Mouse (Mus musculus) thymus, adult 18-20 months (tissue): ENCODE data around the gene Shank1.
A peak's percentile ranks its signal among the peaks of the same experiment; 100 is the strongest.

Experiments
- DNase-seq, 2 experiments: peaks; one replicate each; pipeline ENCODE4 v3.0.0; 2022; ENCODE audit warnings: mixed read lengths in 2 of 2

Gene Shank1

GRCm38 (mm10) chr7:44374756-44375155, 64.7 kb downstream of the Shank1 start:
- no peak for DNase-seq

- no peak for DNase-seq
Measured at GRCm38 (mm10) chr7:44375207-44375606, 65.2 kb downstream of the Shank1 start.

- no peak for DNase-seq
Measured at GRCm38 (mm10) chr7:44375793-44376192, 65.7 kb downstream of the Shank1 start.

GRCm38 (mm10) chr7:44378290-44378689, 68.2 kb downstream of the Shank1 start:
- DNase-seq: no peak

GRCm38 (mm10) chr7:44382541-44382940, 72.5 kb downstream of the Shank1 start:
- peak; percentile 46 to 49 for DNase-seq

GRCm38 (mm10) chr7:44383980-44384715, 74.1 kb downstream of the Shank1 start, which contains the start of gene Syt3:
Gene Syt3, plus strand, starts transcription at chr7:44384102.
- DNase-seq: peak; percentile 35 to 39

GRCm38 (mm10) chr7:44384716-44385059, 74.6 kb downstream of the Shank1 start:
- no peak for DNase-seq

- DNase-seq: no peak
Measured at GRCm38 (mm10) chr7:44385720-44386119, 75.7 kb downstream of the Shank1 start, which contains the start of gene 1700008O03Rik. Gene 1700008O03Rik, minus strand, starts transcription at chr7:44385820.

GRCm38 (mm10) chr7:44391831-44392230, 81.8 kb downstream of the Shank1 start:
- DNase-seq: no peak

GRCm38 (mm10) chr7:44392341-44392740, 82.3 kb downstream of the Shank1 start:
- DNase-seq: no peak

- no peak for DNase-seq
Measured at GRCm38 (mm10) chr7:44393284-44393683, 83.2 kb downstream of the Shank1 start.

- peak; percentile 33 to 43 for DNase-seq
Measured at GRCm38 (mm10) chr7:44398570-44398969, 88.5 kb downstream of the Shank1 start.

- DNase-seq: no peak
Measured at GRCm38 (mm10) chr7:44401673-44402072, 91.6 kb downstream of the Shank1 start.

GRCm38 (mm10) chr7:44405346-44406014, 95.4 kb downstream of the Shank1 start:
- peak; percentile 65 to 83 for DNase-seq

- DNase-seq: no peak
Measured at GRCm38 (mm10) chr7:44406015-44406355, 95.9 kb downstream of the Shank1 start.
